Mouse (Mus musculus) testis, postnatal 10 days (tissue): Measurements from ENCODE around the gene Psap.

Experiments
- DNase-seq: peaks from one replicate; pipeline ENCODE4 v3.0.0; 2021; ENCODE audit warnings: low spot score

Gene Psap

GRCm38 (mm10) chr10:60289216-60289615, 11.8 kb downstream of the Psap start:
- DNase-seq, result no peak

- no peak for DNase-seq
Observed at GRCm38 (mm10) chr10:60290026-60290738, 12.8 kb downstream of the Psap start.

GRCm38 (mm10) chr10:60290739-60291110, 13.3 kb downstream of the Psap start:
- no peak for DNase-seq

GRCm38 (mm10) chr10:60292209-60292608, 14.8 kb downstream of the Psap start:
- DNase-seq, result no peak

GRCm38 (mm10) chr10:60294621-60295020, 17.2 kb downstream of the Psap start:
- DNase-seq, result no peak

- DNase-seq, result no peak
Observed at GRCm38 (mm10) chr10:60295356-60295755, 17.9 kb downstream of the Psap start.

GRCm38 (mm10) chr10:60296027-60296426, 18.6 kb downstream of the Psap start:
- no peak for DNase-seq

- peak; percentile 42 for DNase-seq
Observed at GRCm38 (mm10) chr10:60299636-60300035, 22.2 kb downstream of the Psap start.

GRCm38 (mm10) chr10:60303419-60303818, 26.0 kb downstream of the Psap start:
- no peak for DNase-seq

GRCm38 (mm10) chr10:60304854-60305628, 27.6 kb downstream of the Psap start:
- DNase-seq, result peak; percentile 73

GRCm38 (mm10) chr10:60310629-60311028, 33.2 kb downstream of the Psap start:
- no peak for DNase-seq

GRCm38 (mm10) chr10:60313606-60314005, 36.2 kb downstream of the Psap start:
- no peak for DNase-seq

- no peak for DNase-seq
Observed at GRCm38 (mm10) chr10:60316166-60316565, 38.7 kb downstream of the Psap start.

GRCm38 (mm10) chr10:60328963-60329650, 51.7 kb downstream of the Psap start:
- peak; percentile 61 for DNase-seq

- no peak for DNase-seq
Observed at GRCm38 (mm10) chr10:60334583-60334982, 57.2 kb downstream of the Psap start.

- no peak for DNase-seq
Observed at GRCm38 (mm10) chr10:60335021-60335420, 57.6 kb downstream of the Psap start.

- no peak for DNase-seq
Observed at GRCm38 (mm10) chr10:60341528-60341927, 64.1 kb downstream of the Psap start.

GRCm38 (mm10) chr10:60344111-60344510, 66.7 kb downstream of the Psap start:
- DNase-seq, result no peak

GRCm38 (mm10) chr10:60346056-60346455, 68.6 kb downstream of the Psap start:
- no peak for DNase-seq

GRCm38 (mm10) chr10:60346701-60347405, 69.4 kb downstream of the Psap start, which contains the start of gene Vsir:
Gene Vsir, plus strand, starts transcription at chr10:60346851.
- DNase-seq, result peak; percentile 82

- DNase-seq, result no peak
Observed at GRCm38 (mm10) chr10:60347768-60348610, 70.6 kb downstream of the Psap start.
